8 mouse cellular contexts compared by ENCODE assay signal in genomic region chr10:120477501-120477900, GRCm38 (mm10). TPM values are rescaled to one million over a fixed set of nuclear protein-coding genes. Genes with fewer than 3 reads are reported as not detected.
A peak's percentile ranks its signal among the peaks of the same experiment; 100 is the strongest.
DNase-seq lines count a peak whose midpoint lies in the region; ATAC-seq and TF ChIP-seq lines count a peak whose summit lies in the region.

No protein-coding gene starts in this region.

- 0% methylated on average over 21 of the region's 21 CpGs for WGBS in hindbrain, embryonic 14.5 days
- WGBS in liver, postnatal 0 days (ENCODE audit: insufficient replicate concordance) = 1% methylated on average over 21 of the region's 21 CpGs

- TF ChIP-seq CTCF in liver, postnatal 0 days (IDR thresholded peaks at IDR 0.05; ENCODE audit: low read depth) = no peak

- H3K4me1 ChIP-seq in hindbrain, embryonic 14.5 days (replicated peaks; ENCODE audit: control insufficient read depth, insufficient read depth, low read length) = peaks cover 33% of the 10 kb centered on the region
- peaks cover 17% of the 10 kb centered on the region for H3K4me1 ChIP-seq in liver, postnatal 0 days (ENCODE audit: insufficient read depth)

- peak overlapping the region; percentile 93 for H3K4me2 ChIP-seq in hindbrain, embryonic 14.5 days (replicated peaks)
- H3K4me2 ChIP-seq in liver, postnatal 0 days (ENCODE audit: low read depth, low read length) = peak overlapping the region; percentile 89

- ATAC-seq in hindbrain, embryonic 14.5 days (ENCODE audit: low FRiP score) = no peak
- ATAC-seq in liver, postnatal 0 days = no peak

- H3K36me3 ChIP-seq in hindbrain, embryonic 14.5 days (replicated peaks; ENCODE audit: control insufficient read depth, insufficient read depth) = no peaks in the 10 kb centered on the region
- no peaks in the 10 kb centered on the region for H3K36me3 ChIP-seq in liver, postnatal 0 days (replicated peaks; ENCODE audit: insufficient read depth, low read length)

- H3K27me3 ChIP-seq in hindbrain, embryonic 14.5 days (ENCODE audit: control insufficient read depth, insufficient read depth, low read length) = peaks cover 26% of the 10 kb centered on the region; the same call in 1 of the 2 replicates
- H3K27me3 ChIP-seq in liver, postnatal 0 days (ENCODE audit: insufficient read depth, low read length) = peaks cover 46% of the 10 kb centered on the region

- peak overlapping the region; percentile 62 for H3K4me3 ChIP-seq in hindbrain, embryonic 14.5 days (replicated peaks; ENCODE audit: low read length)
- peak overlapping the region; percentile 63 for H3K4me3 ChIP-seq in liver, postnatal 0 days (ENCODE audit: low read depth, low read length)

- DNase-seq in ovary, postnatal 36 days (ENCODE audit: low spot score) = peak; percentile 25
- DNase-seq in ovary, adult 18-20 months (ENCODE audit: low spot score) = no peak
- DNase-seq in embryo, embryonic 9.5 days (ENCODE audit: extremely low spot score) = peak; percentile 70
- no peak for DNase-seq in hindbrain, embryonic 14.5 days (ENCODE audit: low spot score)
- DNase-seq in liver, postnatal 0 days = peak; percentile 21
- peak; percentile 15 for DNase-seq in yolk sac, embryonic 10.5 days (ENCODE audit: low spot score)
- DNase-seq in right cerebral cortex, adult 18-20 months = no peak
- DNase-seq in c-Kit-positive CD71-positive TER-119-positive erythroid progenitor cells, embryonic 14.5 days (ENCODE audit: low spot score) = no peak

- TF ChIP-seq EP300 in liver, postnatal 0 days (IDR thresholded peaks at IDR 0.05; ENCODE audit: low read depth) = no peak

- H3K9me3 ChIP-seq in hindbrain, embryonic 14.5 days (ENCODE audit: control insufficient read depth, low read length) = no peaks in the 10 kb centered on the region
- no peaks in the 10 kb centered on the region for H3K9me3 ChIP-seq in liver, postnatal 0 days (ENCODE audit: low read length)

- peak overlapping the region; percentile 71 for H3K9ac ChIP-seq in hindbrain, embryonic 14.5 days
- H3K9ac ChIP-seq in liver, postnatal 0 days (replicated peaks) = peak overlapping the region; percentile 50; the same call in 1 of the 2 replicates

- no peak overlapping the region for H3K27ac ChIP-seq in hindbrain, embryonic 14.5 days
- H3K27ac ChIP-seq in liver, postnatal 0 days (ENCODE audit: low read depth) = no peak overlapping the region

RNA-seq across cellular contexts. Expression of gene Hmga2, which starts 1.2 kb away (rescaled TPM):
- polyA plus RNA-seq in hindbrain, embryonic 14.5 days (2014; fragmentation: Nextera tagmentation; extraction: Ambion mirVana) = 1.7 and 2.1 TPM in 2 replicates
- polyA plus RNA-seq in liver, postnatal 0 days (2015; fragmentation: Nextera tagmentation; extraction: Ambion mirVana) = 0.43 and 0.56 TPM in 2 replicates

Comparison
In these comparisons a context has a peak if more than half of its experiments do, and no peak if none do; other contexts are left out.
1. DNase-seq: peak in ovary, postnatal 36 days (single experiment), embryo, embryonic 9.5 days (single experiment), liver, postnatal 0 days (single experiment) and yolk sac, embryonic 10.5 days (single experiment); none in ovary, adult 18-20 months (single experiment), hindbrain, embryonic 14.5 days (single experiment), right cerebral cortex, adult 18-20 months (single experiment) and c-Kit-positive CD71-positive TER-119-positive erythroid progenitor cells, embryonic 14.5 days (single experiment).